Mouse (Mus musculus): ENCODE results near the gene Plac9a. TPM values are rescaled to one million over a fixed set of nuclear protein-coding genes. Genes with fewer than 3 reads are reported as not detected.
"Not testable (repeated sequence)": the region's sequence is repeated elsewhere in the genome, so short reads cannot be mapped to it uniquely, and the experiment has no call there.

Plac9a gene
- not detected in 2 replicates for polyA plus RNA-seq (2012; ENCODE audit: insufficient read depth, insufficient read length, low replicate concordance, missing spikeins)

- not testable (repeated sequence) for H3K27ac ChIP-seq (ENCODE audit: insufficient read depth, low read depth, low read length); H3K4me1 ChIP-seq (ENCODE audit: control insufficient read depth, insufficient read depth, low read length); H3K4me3 ChIP-seq (ENCODE audit: insufficient read depth, low read depth, low read length)
- no CpG with 5 or more reads among the region's 10 CpGs for WGBS
These were observed at the start of gene Plac9a for GRCm38 (mm10) chr14:25903000-25903399. Gene Plac9a, minus strand, starts transcription at chr14:25903100.

GRCm38 (mm10) chr14:25938004-25938403, 35.1 kb upstream of the Plac9a start, which contains the start of gene Cphx1:
Gene Cphx1, plus strand, starts transcription at chr14:25938304.
- not testable (repeated sequence) for H3K4me3 ChIP-seq (ENCODE audit: insufficient read depth, low read depth, low read length); H3K27ac ChIP-seq (ENCODE audit: insufficient read depth, low read depth, low read length); H3K4me1 ChIP-seq (ENCODE audit: control insufficient read depth, insufficient read depth, low read length)
- WGBS = no CpG with 5 or more reads among the region's 8 CpGs

- H3K4me1 ChIP-seq (ENCODE audit: control insufficient read depth, insufficient read depth, low read length); H3K4me3 ChIP-seq (ENCODE audit: insufficient read depth, low read depth, low read length); H3K27ac ChIP-seq (ENCODE audit: insufficient read depth, low read depth, low read length): not testable (repeated sequence)
- WGBS = no CpG with 5 or more reads among the region's 5 CpGs
These were observed 34.1 kb upstream of the Plac9a start for GRCm38 (mm10) chr14:25936867-25937630.

GRCm38 (mm10) chr14:25927562-25927881, 24.6 kb upstream of the Plac9a start, which contains the start of gene Tmem254a:
Gene Tmem254a, minus strand, starts transcription at chr14:25927672.
- not testable (repeated sequence) for H3K4me1 ChIP-seq (ENCODE audit: control insufficient read depth, insufficient read depth, low read length); H3K4me3 ChIP-seq (ENCODE audit: insufficient read depth, low read depth, low read length)
- no CpG with 5 or more reads among the region's 10 CpGs for WGBS

GRCm38 (mm10) chr14:25926814-25927561, 24.1 kb upstream of the Plac9a start:
- no CpG with 5 or more reads among the region's 44 CpGs for WGBS
- not testable (repeated sequence) for H3K27ac ChIP-seq (ENCODE audit: insufficient read depth, low read depth, low read length); H3K4me3 ChIP-seq (ENCODE audit: insufficient read depth, low read depth, low read length); H3K4me1 ChIP-seq (ENCODE audit: control insufficient read depth, insufficient read depth, low read length)

More at GRCm38 (mm10) chr14:25927562-25927881, 24.6 kb upstream of the Plac9a start, which contains the start of gene Tmem254a:
- not testable (repeated sequence) for H3K27ac ChIP-seq (ENCODE audit: insufficient read depth, low read depth, low read length)

DNA sequence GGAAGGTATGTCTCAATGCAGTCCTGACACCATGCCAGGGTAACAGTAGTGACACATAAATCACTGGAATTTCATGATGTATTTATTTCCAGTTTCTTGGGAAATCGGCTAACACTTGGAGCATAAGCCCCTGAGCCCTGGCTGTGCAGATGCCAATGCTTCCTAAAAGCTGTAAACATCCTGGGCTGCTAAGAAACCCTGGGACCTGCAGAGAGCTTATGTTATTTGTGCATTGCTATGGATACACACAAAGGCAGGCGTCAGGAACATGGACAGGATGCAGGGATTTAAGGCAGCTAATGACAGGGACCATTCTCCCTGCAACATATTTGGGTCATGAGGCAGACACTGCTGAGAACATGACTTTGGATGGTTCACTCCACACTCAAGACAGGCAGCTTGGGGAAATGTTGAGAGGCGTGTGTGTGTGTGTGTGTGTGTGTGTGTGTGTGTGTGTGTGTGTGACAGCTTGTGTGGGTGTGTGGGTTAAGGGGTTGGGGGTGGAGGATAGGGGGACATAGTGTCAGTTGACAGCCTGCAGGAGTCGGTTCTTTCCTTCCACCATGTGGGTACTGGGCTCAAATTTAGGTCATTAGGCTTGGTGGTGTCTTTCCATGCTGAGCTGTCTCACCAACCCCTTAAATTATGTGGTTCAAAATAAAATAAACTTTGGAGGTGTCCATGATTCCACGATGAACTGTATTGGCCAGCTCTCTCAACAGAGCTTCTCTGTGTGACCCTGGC, 15.7 kb upstream of the Plac9a start:
- H3K4me3 ChIP-seq (ENCODE audit: insufficient read depth, low read depth, low read length); H3K4me1 ChIP-seq (ENCODE audit: control insufficient read depth, insufficient read depth, low read length); H3K27ac ChIP-seq (ENCODE audit: insufficient read depth, low read depth, low read length): not testable (repeated sequence)
- no CpG with 5 or more reads among the region's 5 CpGs for WGBS

GRCm38 (mm10) chr14:25908976-25909375, 6.1 kb upstream of the Plac9a start:
- not testable (repeated sequence) for H3K4me1 ChIP-seq (ENCODE audit: control insufficient read depth, insufficient read depth, low read length); H3K27ac ChIP-seq (ENCODE audit: insufficient read depth, low read depth, low read length); H3K4me3 ChIP-seq (ENCODE audit: insufficient read depth, low read depth, low read length)
- WGBS = no CpG with 5 or more reads among the region's 8 CpGs

DNA sequence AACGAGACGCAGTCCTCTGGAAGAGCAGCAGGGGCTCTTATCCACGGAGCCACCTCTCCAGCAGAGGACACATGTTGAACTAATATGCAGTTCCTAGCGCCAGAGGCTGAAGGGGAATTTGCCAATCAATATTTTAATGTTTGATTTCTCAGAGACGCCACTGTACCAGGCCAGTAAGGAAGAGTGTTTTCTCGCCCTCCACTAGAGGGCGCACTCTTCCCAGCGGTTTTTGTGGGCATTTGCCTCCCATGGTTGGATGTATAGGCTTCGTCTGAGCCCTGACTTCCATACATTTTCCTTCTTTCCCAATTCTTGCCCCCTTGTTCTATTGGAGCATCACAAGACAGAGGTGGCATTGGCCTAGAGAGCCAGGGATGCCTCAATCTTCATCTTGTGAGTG, 4.4 kb upstream of the Plac9a start:
- H3K27ac ChIP-seq (ENCODE audit: insufficient read depth, low read depth, low read length); H3K4me1 ChIP-seq (ENCODE audit: control insufficient read depth, insufficient read depth, low read length); H3K4me3 ChIP-seq (ENCODE audit: insufficient read depth, low read depth, low read length): not testable (repeated sequence)
- no CpG with 5 or more reads among the region's 9 CpGs for WGBS

DNA sequence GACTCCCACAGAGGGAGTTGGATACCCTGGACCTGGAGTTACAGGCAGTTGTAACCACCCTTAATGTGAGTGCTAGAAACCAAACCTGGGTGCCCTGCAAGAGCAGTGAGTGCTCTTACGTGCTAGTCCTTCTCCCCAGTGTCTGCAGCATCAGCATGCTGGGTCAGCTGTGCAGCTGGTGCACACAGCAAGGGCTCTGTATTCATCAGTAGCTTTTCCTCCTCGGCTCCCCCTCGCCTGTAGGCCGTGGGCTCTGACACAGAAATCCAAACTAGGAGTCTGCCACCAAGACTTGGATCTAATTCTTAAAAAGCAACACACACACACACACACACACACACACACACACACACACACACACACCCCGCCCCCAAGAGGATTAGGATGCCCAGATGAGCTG, 2.3 kb upstream of the Plac9a start:
- not testable (repeated sequence) for H3K27ac ChIP-seq (ENCODE audit: insufficient read depth, low read depth, low read length)
- 18% methylated on average over 1 of the region's 5 CpGs for WGBS

GRCm38 (mm10) chr14:25895686-25896085, 7.2 kb downstream of the Plac9a start:
- not testable (repeated sequence) for H3K27ac ChIP-seq (ENCODE audit: insufficient read depth, low read depth, low read length); H3K4me1 ChIP-seq (ENCODE audit: control insufficient read depth, insufficient read depth, low read length); H3K4me3 ChIP-seq (ENCODE audit: insufficient read depth, low read depth, low read length)
- no CpG with 5 or more reads among the region's 7 CpGs for WGBS

More for the DNA sequence above, 2.3 kb upstream of the Plac9a start:
- not testable (repeated sequence) for H3K4me3 ChIP-seq (ENCODE audit: insufficient read depth, low read depth, low read length); H3K4me1 ChIP-seq (ENCODE audit: control insufficient read depth, insufficient read depth, low read length)

DNA sequence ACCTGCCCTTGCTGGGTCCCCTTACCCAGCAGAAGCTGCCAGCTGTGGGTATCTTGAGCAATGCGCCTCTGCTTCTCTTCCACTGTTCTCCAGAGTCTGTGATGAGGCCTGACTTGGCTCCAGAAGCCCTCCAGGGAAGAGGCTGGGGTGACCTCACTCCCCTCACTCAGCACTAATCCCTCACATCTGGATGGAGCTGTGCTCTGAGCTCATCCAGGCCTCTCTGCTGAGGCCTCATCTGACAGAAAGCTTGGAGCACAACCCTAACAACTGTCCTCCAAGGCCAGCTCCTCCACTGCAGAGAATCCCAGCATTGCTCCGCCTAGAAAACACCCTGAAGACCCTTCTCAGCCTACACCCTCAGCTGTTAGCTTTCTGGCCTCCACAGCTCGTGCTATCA, 8.3 kb downstream of the Plac9a start:
- no CpG with 5 or more reads among the region's 3 CpGs for WGBS
- H3K27ac ChIP-seq (ENCODE audit: insufficient read depth, low read depth, low read length) = not testable (repeated sequence)

GRCm38 (mm10) chr14:25885886-25886285, 17.0 kb downstream of the Plac9a start:
- H3K4me3 ChIP-seq (ENCODE audit: insufficient read depth, low read depth, low read length); H3K27ac ChIP-seq (ENCODE audit: insufficient read depth, low read depth, low read length); H3K4me1 ChIP-seq (ENCODE audit: control insufficient read depth, insufficient read depth, low read length): not testable (repeated sequence)
- WGBS = no CpG with 5 or more reads among the region's 12 CpGs

More for the DNA sequence above, 8.3 kb downstream of the Plac9a start:
- not testable (repeated sequence) for H3K4me3 ChIP-seq (ENCODE audit: insufficient read depth, low read depth, low read length); H3K4me1 ChIP-seq (ENCODE audit: control insufficient read depth, insufficient read depth, low read length)

- WGBS = no CpG with 5 or more reads among the region's 9 CpGs
- not testable (repeated sequence) for H3K27ac ChIP-seq (ENCODE audit: insufficient read depth, low read depth, low read length); H3K4me1 ChIP-seq (ENCODE audit: control insufficient read depth, insufficient read depth, low read length); H3K4me3 ChIP-seq (ENCODE audit: insufficient read depth, low read depth, low read length)
These were observed 21.1 kb downstream of the Plac9a start for GRCm38 (mm10) chr14:25881769-25882168.

- H3K27ac ChIP-seq (ENCODE audit: insufficient read depth, low read depth, low read length); H3K4me3 ChIP-seq (ENCODE audit: insufficient read depth, low read depth, low read length); H3K4me1 ChIP-seq (ENCODE audit: control insufficient read depth, insufficient read depth, low read length): not testable (repeated sequence)
- no CpG with 5 or more reads among the region's 7 CpGs for WGBS
These were observed 26.3 kb downstream of the Plac9a start for GRCm38 (mm10) chr14:25876640-25877039.
